23 mouse cellular contexts compared by ENCODE assay signal in the genomic region with DNA sequence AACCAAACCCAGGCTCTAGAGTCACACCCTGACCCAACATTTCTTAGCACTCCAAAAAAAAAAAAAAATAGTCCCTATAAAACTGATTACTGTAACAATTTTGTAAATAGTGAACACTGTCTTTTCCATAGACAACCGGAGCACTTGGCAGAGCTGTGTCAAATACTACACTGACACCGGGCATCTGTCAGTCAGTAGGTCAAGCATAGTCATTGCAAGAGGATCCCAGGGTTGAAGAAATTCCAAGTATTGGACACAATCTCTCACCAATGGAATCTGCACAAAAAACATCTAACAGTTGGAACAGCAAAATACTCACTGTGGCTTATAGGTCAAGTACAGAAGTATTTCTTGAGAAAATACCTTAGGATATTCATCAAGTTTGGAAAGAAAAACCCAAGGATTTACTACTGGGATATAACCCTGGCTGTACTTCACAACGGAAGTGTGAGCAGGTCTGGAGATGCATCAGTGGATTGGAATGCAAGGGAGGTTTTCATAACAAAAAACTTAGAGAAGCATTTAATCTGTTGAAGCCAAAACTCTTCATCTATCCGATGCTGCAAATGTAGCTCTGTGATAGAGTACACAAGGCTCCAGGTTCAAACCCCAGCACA. TPM values are rescaled to one million over a fixed set of nuclear protein-coding genes. Genes with fewer than 3 reads are reported as not detected.
"Had no signal": no experiment of that assay in that cellular context is flagged by ENCODE, and none has a peak within 500 bp of the region (broad histone marks: within the 10 kb centered on the region; RNA-seq: fewer than 3 reads in every experiment).

No protein-coding gene starts in this region.

- H3K4me2 ChIP-seq: limb, embryonic 13.5 days; liver, embryonic 12.5 days; liver, embryonic 15.5 days; lung, embryonic 15.5 days; midbrain, embryonic 11.5 days; neural tube, embryonic 12.5 days; neural tube, embryonic 15.5 days; stomach, embryonic 15.5 days had no signal

- H3K9ac ChIP-seq: limb, embryonic 13.5 days; liver, embryonic 12.5 days; liver, embryonic 15.5 days; lung, embryonic 15.5 days; neural tube, embryonic 12.5 days; neural tube, embryonic 15.5 days; stomach, embryonic 15.5 days had no signal

- H3K36me3 ChIP-seq: limb, embryonic 10.5 days; limb, embryonic 13.5 days; liver, embryonic 12.5 days; liver, embryonic 15.5 days; lung, embryonic 15.5 days; neural tube, embryonic 12.5 days; neural tube, embryonic 15.5 days; stomach, embryonic 15.5 days had no signal

- H3K9me3 ChIP-seq: limb, embryonic 10.5 days; limb, embryonic 13.5 days; liver, embryonic 12.5 days; liver, embryonic 15.5 days; lung, embryonic 15.5 days; neural tube, embryonic 12.5 days; neural tube, embryonic 15.5 days; stomach, embryonic 15.5 days had no signal

- H3K4me3 ChIP-seq: limb, embryonic 10.5 days; limb, embryonic 13.5 days; liver, embryonic 12.5 days; liver, embryonic 15.5 days; lung, embryonic 15.5 days; neural tube, embryonic 12.5 days; neural tube, embryonic 15.5 days; stomach, embryonic 15.5 days had no signal

- ATAC-seq: intestine, postnatal 0 days; liver, embryonic 12.5 days had no signal

- H3K27me3 ChIP-seq: limb, embryonic 13.5 days; liver, embryonic 12.5 days; liver, embryonic 15.5 days; lung, embryonic 15.5 days; neural tube, embryonic 12.5 days; neural tube, embryonic 15.5 days; stomach, embryonic 15.5 days had no signal

- DNase-seq: kidney, adult 9 months; kidney, postnatal 4 days; liver; lung, adult 18-20 months; lung, postnatal 14 days; lung, postnatal 4 days; midbrain, embryonic 14.5 days; retina, postnatal 1 day; right cerebral cortex, postnatal 25 days; spleen, adult 18-20 months; thymus, postnatal 25 days had no signal

- H3K4me1 ChIP-seq: limb, embryonic 10.5 days; limb, embryonic 13.5 days; liver, embryonic 12.5 days; liver, embryonic 15.5 days; lung, embryonic 15.5 days; neural tube, embryonic 12.5 days; neural tube, embryonic 15.5 days; stomach, embryonic 15.5 days had no signal

- H3K27ac ChIP-seq: limb, embryonic 10.5 days; limb, embryonic 13.5 days; liver, embryonic 12.5 days; liver, embryonic 15.5 days; lung, embryonic 15.5 days; neural tube, embryonic 12.5 days; neural tube, embryonic 15.5 days; stomach, embryonic 15.5 days had no signal

RNA-seq across cellular contexts. Expression of a gene that starts 5.6 kb away (rescaled TPM):
- polyA plus RNA-seq: limb, embryonic 10.5 days; limb, embryonic 13.5 days; liver, embryonic 12.5 days; liver, embryonic 15.5 days; midbrain, embryonic 11.5 days; midbrain, embryonic 14.5 days; neural tube, embryonic 12.5 days; neural tube, embryonic 15.5 days had no signal

RNA-seq across cellular contexts. Expression of a gene that starts 20.9 kb away (rescaled TPM):
- polyA plus RNA-seq: intestine, embryonic 14.5 days; intestine, postnatal 0 days; limb, embryonic 10.5 days; limb, embryonic 13.5 days; liver, embryonic 12.5 days; liver, embryonic 15.5 days; lung, embryonic 15.5 days; midbrain, embryonic 11.5 days; midbrain, embryonic 14.5 days; neural tube, embryonic 12.5 days; neural tube, embryonic 15.5 days; stomach, embryonic 15.5 days; thymus, postnatal 0 days had no signal
